Mouse (Mus musculus) embryonic fibroblast, embryonic 13.5 days (primary cell): ENCODE measurements around the gene Snrpd3. TPM values are rescaled to one million over a fixed set of nuclear protein-coding genes. Genes with fewer than 3 reads are reported as not detected.
"Not testable (repeated sequence)": the region's sequence is repeated elsewhere in the genome, so short reads cannot be mapped to it uniquely, and the experiment has no call there.

Source experiments
- H3K27ac ChIP-seq: 2 replicates; pipeline ENCODE4 v1.5.1; 2012; ENCODE audit warnings: low read length, control low read depth, inconsistent platforms; ENCODE audit not compliant: insufficient read depth
- H3K4me1 ChIP-seq: 2 replicates; pipeline ENCODE4 v1.6.1; 2011; ENCODE audit warnings: low read length; ENCODE audit not compliant: control insufficient read depth, insufficient read depth
- H3K4me3 ChIP-seq: 2 replicates; pipeline ENCODE4 v1.5.1; 2011; ENCODE audit warnings: mild to moderate bottlenecking, control low read depth, low read length; ENCODE audit not compliant: insufficient read depth
- CTCF ChIP-seq: IDR thresholded peaks from 2 replicates; pipeline ENCODE4 v1.5.1; 2011; ENCODE audit warnings: mild to moderate bottlenecking, control low read depth, low read length, moderate library complexity, borderline replicate concordance; ENCODE audit not compliant: insufficient read depth
- POLR2A ChIP-seq: IDR thresholded peaks from 2 replicates; pipeline ENCODE4 v1.6.1; 2011; ENCODE audit warnings: low read depth, mild to moderate bottlenecking, control low read depth, low read length, moderate library complexity
- polyA plus RNA-seq: library from polyadenylated mRNA; stranded (reverse); fragments of >200 nt; gene quantifications from 2 replicates; pipeline ENCODE4 v1.2.4, GENCODE M21; 2011; ENCODE audit warnings: low read depth; ENCODE audit not compliant: missing spikeins, insufficient read length

Snrpd3 gene
- polyA plus RNA-seq, 1 experiment = 317 TPM

DNA sequence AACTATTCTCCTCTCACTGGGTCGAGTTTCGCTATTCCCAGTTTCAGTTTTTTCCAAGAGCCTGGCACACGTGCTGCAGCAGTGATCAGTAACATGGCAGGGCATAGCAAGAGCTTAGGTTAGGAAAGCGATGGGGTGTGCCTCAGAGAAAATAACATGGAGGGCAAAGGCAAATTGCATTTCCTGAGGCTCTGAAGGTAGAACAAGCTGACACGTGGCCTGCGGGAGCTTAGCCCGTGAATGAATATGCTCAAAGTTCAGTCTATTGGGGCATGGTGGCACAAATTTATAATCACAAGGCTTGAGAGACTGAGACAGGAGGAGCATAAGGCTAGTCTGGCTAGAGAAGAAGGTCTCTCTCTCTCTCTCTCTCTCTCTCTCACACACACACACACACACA, 4.6 kb upstream of the Snrpd3 start:
- Histone ChIP-seq H3K27ac (no peak overlapping the region), H3K4me3 (no peak overlapping the region), H3K4me1 (peaks cover 3% of the 10 kb centered on the region)
- TF ChIP-seq POLR2A (no peak), CTCF (no peak)

GRCm38 (mm10) chr10:75513306-75514067, 3.9 kb upstream of the Snrpd3 start:
- TF ChIP-seq CTCF = no peak
- TF ChIP-seq POLR2A = no peak

DNA sequence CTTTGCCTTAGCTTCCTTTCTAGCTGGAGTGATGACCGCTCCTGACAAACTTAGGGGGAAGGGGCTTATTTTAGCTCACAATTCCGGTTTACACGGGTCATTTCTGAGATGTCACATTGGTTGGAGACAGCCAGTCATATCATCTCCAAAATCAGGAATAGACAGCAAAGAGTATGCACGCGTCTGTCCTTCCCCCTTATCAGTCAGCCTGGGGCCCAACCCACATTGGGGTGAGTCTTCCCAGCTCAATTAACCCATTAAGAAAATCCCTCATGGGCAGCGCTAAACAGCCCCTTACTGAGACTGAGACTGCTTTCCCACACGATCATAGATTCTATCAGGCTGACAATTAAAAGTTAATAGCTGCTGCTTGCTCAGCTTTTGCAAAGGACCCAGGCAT, 3.0 kb upstream of the Snrpd3 start:
- TF ChIP-seq CTCF (no peak), POLR2A (no peak)
- Histone ChIP-seq H3K4me3 (no peak overlapping the region), H3K4me1 (peaks cover 6% of the 10 kb centered on the region), H3K27ac (no peak overlapping the region)

More at GRCm38 (mm10) chr10:75513306-75514067, 3.9 kb upstream of the Snrpd3 start:
- Histone ChIP-seq H3K4me1 (peaks cover 3% of the 10 kb centered on the region), H3K4me3 (no peak overlapping the region), H3K27ac (no peak overlapping the region)

DNA sequence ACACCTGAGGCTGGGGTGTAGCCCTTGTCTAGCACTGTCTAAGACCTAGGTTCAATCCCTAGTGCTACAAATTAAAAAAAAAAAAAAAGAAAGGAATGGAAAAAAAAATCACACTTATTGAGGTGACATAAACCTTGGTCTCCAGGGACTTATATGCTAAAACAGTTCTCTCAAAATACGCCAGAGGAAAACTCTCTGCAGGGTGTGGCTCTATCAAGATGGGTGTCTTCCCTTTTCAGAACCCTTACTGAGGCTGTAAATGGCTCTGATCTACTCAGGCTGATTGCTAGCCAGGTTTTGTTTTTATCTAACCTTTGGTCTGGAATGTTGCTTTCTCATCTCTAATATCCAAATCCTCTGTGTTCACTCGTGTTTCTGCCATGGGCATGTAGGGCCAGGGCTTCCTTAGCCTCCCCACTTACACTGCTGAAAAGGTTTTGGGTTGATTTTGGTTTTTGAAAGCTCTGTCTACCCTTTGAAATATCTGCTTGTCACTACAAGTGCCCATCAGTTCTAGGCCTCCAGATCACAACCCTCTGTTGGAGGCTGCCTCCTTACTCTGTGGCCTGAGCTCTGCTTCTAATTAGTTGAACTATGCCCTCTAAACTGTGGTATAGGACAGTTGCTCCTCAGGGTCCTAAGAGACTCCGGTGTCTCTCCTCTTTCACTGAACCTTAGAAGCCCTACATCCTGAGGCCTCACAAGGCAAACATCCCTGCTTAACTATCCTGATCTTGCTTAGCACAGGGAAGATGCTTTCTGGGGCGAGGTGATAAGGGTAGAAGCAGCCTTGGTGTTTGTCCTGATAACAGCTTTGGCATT, 1.9 kb upstream of the Snrpd3 start:
- H3K4me3 ChIP-seq = 0 out of 2 replicates have a peak overlapping the region, but pooled peaks have one; percentile 90
- TF ChIP-seq POLR2A (no peak), CTCF (no peak)
- H3K4me1 ChIP-seq = peaks cover 6% of the 10 kb centered on the region
- H3K27ac ChIP-seq = no peak overlapping the region

DNA sequence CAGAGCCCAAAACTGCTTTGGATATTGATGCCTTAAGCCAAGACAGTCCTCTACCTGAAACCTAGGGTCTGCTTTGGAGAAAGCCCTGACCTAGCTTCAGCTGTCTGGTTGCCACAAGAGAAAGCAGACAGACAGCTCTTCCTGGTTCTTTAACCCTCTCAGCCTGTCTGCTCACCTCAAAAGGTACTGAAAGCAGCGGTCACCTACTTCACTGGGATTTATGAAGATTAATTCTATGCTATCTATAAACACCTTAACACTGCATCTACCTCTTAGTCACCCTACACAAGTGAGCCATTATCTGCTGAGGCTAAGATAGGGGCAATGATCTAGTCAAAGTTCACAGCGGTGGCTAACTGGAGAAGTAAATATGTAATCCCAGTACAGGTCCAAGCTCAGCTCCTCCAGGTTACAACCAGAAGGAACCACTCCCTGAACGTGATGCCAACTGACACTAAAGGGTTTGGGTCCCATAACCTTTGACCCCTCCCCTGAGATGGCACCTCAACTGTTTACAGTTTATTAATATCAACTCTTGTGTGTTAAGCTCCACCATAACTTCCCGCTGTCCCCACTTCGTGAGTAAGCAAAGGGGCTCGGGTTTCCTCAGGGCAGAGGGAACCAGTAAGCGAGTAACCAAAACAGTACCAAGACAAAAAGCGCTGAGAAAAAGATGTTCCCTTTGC, 1.2 kb upstream of the Snrpd3 start:
- Histone ChIP-seq H3K27ac (no peak overlapping the region), H3K4me1 (peaks cover 6% of the 10 kb centered on the region), H3K4me3 (peak overlapping the region; percentile 90)
- TF ChIP-seq POLR2A (0 out of 2 replicates have a peak, but pooled peaks have one; percentile 18), CTCF (no peak)

GRCm38 (mm10) chr10:75516724-75517072, 653 bp upstream of the Snrpd3 start:
- H3K4me1 ChIP-seq = peaks cover 6% of the 10 kb centered on the region
- peak overlapping the region; percentile 77 for H3K27ac ChIP-seq
- no peak for TF ChIP-seq POLR2A
- TF ChIP-seq CTCF = no peak
- H3K4me3 ChIP-seq = peak overlapping the region; percentile 90

DNA sequence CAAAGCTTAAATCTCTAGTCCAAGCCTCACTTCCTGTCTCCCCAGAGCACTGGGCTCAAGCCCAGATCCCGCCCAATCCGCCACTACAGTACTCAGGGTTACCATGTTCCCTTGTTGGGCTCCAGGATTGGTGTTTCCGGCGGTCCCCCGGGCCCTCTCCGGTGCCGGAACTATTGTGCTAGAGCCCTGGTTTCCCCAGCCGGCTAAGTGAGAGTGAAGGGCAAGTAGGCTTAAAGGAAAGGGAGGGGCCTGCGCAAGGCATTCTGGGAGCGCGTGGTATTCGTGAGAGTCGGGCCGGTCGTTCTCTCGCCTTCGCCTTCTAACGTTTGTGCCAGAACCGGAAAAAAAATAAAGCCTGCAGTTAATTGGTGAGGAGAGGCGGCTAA, 400 bp downstream of the Snrpd3 start, which contains the start of gene Gucd1:
Gucd1 (minus strand) TSS at position 215 of the 386 bp plus-strand sequence.
- TF ChIP-seq POLR2A (peak; percentile 79), CTCF (no peak)
- peak within 1 kb of the TSS; percentile 90 for H3K4me3 ChIP-seq
- peaks cover 8% of the 10 kb centered on the region for H3K4me1 ChIP-seq
- peak within 1 kb of the TSS; percentile 97 for H3K27ac ChIP-seq

DNA sequence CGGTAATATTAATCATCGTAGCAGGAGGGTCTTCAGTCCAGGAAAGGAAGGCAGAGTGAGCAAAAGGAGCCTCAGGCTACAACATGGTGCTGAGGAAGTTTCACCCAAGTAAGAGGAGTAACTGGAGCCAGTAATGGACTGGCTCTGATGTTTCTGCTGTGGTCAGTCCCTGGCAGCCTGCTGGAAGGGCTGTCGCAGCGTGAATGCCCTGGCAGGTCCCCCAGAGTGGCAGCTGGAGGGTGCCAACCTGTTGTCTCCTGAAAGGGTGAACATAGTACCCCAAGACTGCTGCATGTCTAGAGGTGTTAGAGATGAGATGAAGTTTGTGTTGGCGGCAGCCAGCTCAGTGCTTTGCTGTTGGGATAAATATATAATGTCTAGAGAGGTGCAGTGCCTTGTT, 3.2 kb downstream of the Snrpd3 start:
- TF ChIP-seq POLR2A = no peak
- TF ChIP-seq CTCF = no peak
- Histone ChIP-seq H3K4me3 (no peak overlapping the region; the same call in 1 of the 2 replicates), H3K4me1 (peaks cover 7% of the 10 kb centered on the region), H3K27ac (no peak overlapping the region)

DNA sequence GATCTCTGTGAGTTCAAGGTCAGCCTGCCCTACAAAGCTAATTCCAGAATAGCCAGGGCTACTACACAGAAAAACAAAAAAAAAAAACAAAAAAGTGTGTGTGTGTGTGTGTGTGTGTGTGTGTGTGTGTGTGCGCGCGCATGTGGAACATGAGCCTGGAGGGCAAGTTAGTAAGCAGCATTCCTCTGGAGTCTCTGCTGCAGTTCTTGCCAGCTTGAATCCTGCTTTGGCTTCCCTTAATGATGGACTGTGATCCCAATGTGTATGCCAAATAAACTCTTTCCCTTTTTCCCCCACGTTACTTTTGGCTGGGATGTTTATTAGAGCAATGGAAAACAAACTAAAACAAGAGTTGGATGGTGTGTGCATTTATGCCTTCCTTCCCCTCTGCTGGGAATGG, 4.3 kb downstream of the Snrpd3 start:
- TF ChIP-seq CTCF = no peak
- TF ChIP-seq POLR2A = no peak

DNA sequence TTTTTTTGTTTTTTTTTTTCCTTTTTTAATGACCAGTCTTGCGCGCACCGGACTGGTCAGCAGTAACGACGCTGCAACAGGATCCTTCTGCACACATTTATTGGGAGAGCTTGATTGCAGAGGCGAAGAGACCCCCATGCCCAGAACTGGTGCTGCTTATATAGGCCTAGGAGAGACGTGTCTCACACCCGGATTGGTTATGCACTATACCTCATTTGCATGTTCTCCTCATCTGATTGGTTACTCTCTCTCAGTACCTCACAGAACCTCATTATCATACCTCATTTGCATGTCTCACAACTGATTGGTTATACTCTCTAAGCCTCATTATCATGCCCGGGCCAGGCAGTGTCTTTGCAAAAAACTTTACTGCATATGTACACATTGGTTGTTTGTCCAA, 8.1 kb downstream of the Snrpd3 start:
- not testable (repeated sequence) for H3K4me1 ChIP-seq, H3K27ac ChIP-seq, H3K4me3 ChIP-seq

More for the DNA sequence above, 4.3 kb downstream of the Snrpd3 start:
- Histone ChIP-seq H3K4me3 (no peak overlapping the region), H3K27ac (no peak overlapping the region), H3K4me1 (0 out of 2 replicates have a peak, but pooled peaks cover 5% of the 10 kb centered on the region)
